Mouse (Mus musculus): ENCODE measurements at regions not wholly inside any gene's neighbourhood (a gene's known extent, or its start where the extent isn't known, plus 50 kb on each side); places are given as distances from the start of the nearest gene placed in this dataset.
A peak's percentile ranks its signal among the peaks of the same experiment; 100 is the strongest.

GRCm38 (mm10) chr19:14670078-14670820 is 72.4 kb upstream of the Tle4 start:
- Histone ChIP-seq H3K4me2 (ENCODE audit: low read depth) (peak overlapping the region; percentile 30), H3K36me3 (ENCODE audit: control insufficient read depth, insufficient read depth) (no peaks in the 10 kb centered on the region), H3K79me2 (ENCODE audit: control insufficient read depth, insufficient read depth) (no peaks in the 10 kb centered on the region), H3ac (ENCODE audit: control insufficient read depth, insufficient read length) (no peak overlapping the region), H3K4me3 (no peak overlapping the region), H3K27me3 (ENCODE audit: control insufficient read depth, insufficient read depth, insufficient read length) (no peaks in the 10 kb centered on the region)
- TF ChIP-seq MAX (IDR thresholded peaks at IDR 0.05; ENCODE audit: low read depth) (no peak), REST (IDR thresholded peaks at IDR 0.05; ENCODE audit: insufficient read depth, insufficient read length) (no peak), CEBPB (IDR thresholded peaks at IDR 0.05; ENCODE audit: insufficient read depth, poor library complexity, severe bottlenecking) (no peak), MYOG (IDR thresholded peaks at IDR 0.05; ENCODE audit: control insufficient read depth in 1 of 3, insufficient read depth in 1 of 3, insufficient read length in 2 of 3, low read depth in 2 of 3) (no peak), TCF3 (IDR thresholded peaks at IDR 0.05; ENCODE audit: insufficient read length, low read depth) (no peak), USF1 (IDR thresholded peaks at IDR 0.05; ENCODE audit: low read depth) (no peak), POLR2A (IDR thresholded peaks at IDR 0.05; ENCODE audit: insufficient read length, low read depth) (no peak)

- TF ChIP-seq REST (IDR thresholded peaks at IDR 0.05; ENCODE audit: insufficient read depth, insufficient read length) (no peak), MYOD1 (IDR thresholded peaks at IDR 0.05; ENCODE audit: control insufficient read depth in 1 of 3, insufficient read length in 2 of 3, low read depth in 2 of 3) (no peak), E2F4 (IDR thresholded peaks at IDR 0.05; ENCODE audit: insufficient read depth) (no peak), MAX (IDR thresholded peaks at IDR 0.05; ENCODE audit: low read depth) (no peak), SRF (IDR thresholded peaks at IDR 0.05; ENCODE audit: control insufficient read depth, insufficient read length, low read depth) (no peak), MYOG (IDR thresholded peaks at IDR 0.05; ENCODE audit: control insufficient read depth in 1 of 3, insufficient read depth in 1 of 3, insufficient read length in 2 of 3, low read depth in 2 of 3) (no peak), TCF12 (IDR thresholded peaks at IDR 0.05; ENCODE audit: insufficient read depth, poor library complexity, severe bottlenecking) (no peak)
Observed at GRCm38 (mm10) chr19:14668512-14669181, 70.8 kb upstream of the Tle4 start.

GRCm38 (mm10) chr19:14664682-14665417 is 67.0 kb upstream of the Tle4 start:
- Histone ChIP-seq H3ac (ENCODE audit: control insufficient read depth, insufficient read length) (no peak overlapping the region), H3K4me3 (no peak overlapping the region), H3K36me3 (ENCODE audit: control insufficient read depth, insufficient read depth) (no peaks in the 10 kb centered on the region), H3K27me3 (ENCODE audit: control insufficient read depth, insufficient read depth, insufficient read length) (no peaks in the 10 kb centered on the region), H3K79me2 (ENCODE audit: control insufficient read depth, insufficient read depth) (no peaks in the 10 kb centered on the region), H3K4me2 (ENCODE audit: low read depth) (no peak overlapping the region)
- TF ChIP-seq TCF3 (IDR thresholded peaks at IDR 0.05; ENCODE audit: insufficient read length, low read depth) (no peak), TCF12 (IDR thresholded peaks at IDR 0.05; ENCODE audit: insufficient read depth, poor library complexity, severe bottlenecking) (no peak)

More at GRCm38 (mm10) chr19:14668512-14669181, 70.8 kb upstream of the Tle4 start:
- H3K27me3 ChIP-seq (ENCODE audit: control insufficient read depth, insufficient read depth, insufficient read length), result no peaks in the 10 kb centered on the region
- H3K36me3 ChIP-seq (ENCODE audit: control insufficient read depth, insufficient read depth), result no peaks in the 10 kb centered on the region
- H3K79me2 ChIP-seq (ENCODE audit: control insufficient read depth, insufficient read depth), result no peaks in the 10 kb centered on the region
- no peak overlapping the region for H3K4me2 ChIP-seq (ENCODE audit: low read depth)
- H3ac ChIP-seq (ENCODE audit: control insufficient read depth, insufficient read length), result no peak overlapping the region
- H3K4me3 ChIP-seq, result no peak overlapping the region

GRCm38 (mm10) chr19:14664096-14664586 is 66.3 kb upstream of the Tle4 start:
- Histone ChIP-seq H3K36me3 (ENCODE audit: control insufficient read depth, insufficient read depth) (no peaks in the 10 kb centered on the region), H3K27me3 (ENCODE audit: control insufficient read depth, insufficient read depth, insufficient read length) (no peaks in the 10 kb centered on the region), H3K4me3 (no peak overlapping the region), H3ac (ENCODE audit: control insufficient read depth, insufficient read length) (no peak overlapping the region), H3K79me2 (ENCODE audit: control insufficient read depth, insufficient read depth) (no peaks in the 10 kb centered on the region), H3K4me2 (ENCODE audit: low read depth) (no peak overlapping the region)
- TF ChIP-seq SRF (IDR thresholded peaks at IDR 0.05; ENCODE audit: control insufficient read depth, insufficient read length, low read depth) (no peak), USF1 (IDR thresholded peaks at IDR 0.05; ENCODE audit: low read depth) (no peak)

GRCm38 (mm10) chr19:14663350-14663749 is 65.5 kb upstream of the Tle4 start:
- Histone ChIP-seq H3ac (ENCODE audit: control insufficient read depth, insufficient read length) (no peak overlapping the region), H3K27me3 (ENCODE audit: control insufficient read depth, insufficient read depth, insufficient read length) (no peaks in the 10 kb centered on the region), H3K4me3 (no peak overlapping the region), H3K79me2 (ENCODE audit: control insufficient read depth, insufficient read depth) (no peaks in the 10 kb centered on the region), H3K36me3 (ENCODE audit: control insufficient read depth, insufficient read depth) (no peaks in the 10 kb centered on the region), H3K4me2 (ENCODE audit: low read depth) (no peak overlapping the region)
- TF ChIP-seq USF1 (IDR thresholded peaks at IDR 0.05; ENCODE audit: low read depth) (no peak), MYOG (IDR thresholded peaks at IDR 0.05; ENCODE audit: control insufficient read depth in 1 of 3, insufficient read depth in 1 of 3, insufficient read length in 2 of 3, low read depth in 2 of 3) (no peak)
